Mouse (Mus musculus): ENCODE data around the gene Zfp583.
A peak's percentile ranks its signal among the peaks of the same experiment; 100 is the strongest.
"Not testable (repeated sequence)": the region's sequence is repeated elsewhere in the genome, so short reads cannot be mapped to it uniquely, and the experiment has no call there.

Gene Zfp583

DNA sequence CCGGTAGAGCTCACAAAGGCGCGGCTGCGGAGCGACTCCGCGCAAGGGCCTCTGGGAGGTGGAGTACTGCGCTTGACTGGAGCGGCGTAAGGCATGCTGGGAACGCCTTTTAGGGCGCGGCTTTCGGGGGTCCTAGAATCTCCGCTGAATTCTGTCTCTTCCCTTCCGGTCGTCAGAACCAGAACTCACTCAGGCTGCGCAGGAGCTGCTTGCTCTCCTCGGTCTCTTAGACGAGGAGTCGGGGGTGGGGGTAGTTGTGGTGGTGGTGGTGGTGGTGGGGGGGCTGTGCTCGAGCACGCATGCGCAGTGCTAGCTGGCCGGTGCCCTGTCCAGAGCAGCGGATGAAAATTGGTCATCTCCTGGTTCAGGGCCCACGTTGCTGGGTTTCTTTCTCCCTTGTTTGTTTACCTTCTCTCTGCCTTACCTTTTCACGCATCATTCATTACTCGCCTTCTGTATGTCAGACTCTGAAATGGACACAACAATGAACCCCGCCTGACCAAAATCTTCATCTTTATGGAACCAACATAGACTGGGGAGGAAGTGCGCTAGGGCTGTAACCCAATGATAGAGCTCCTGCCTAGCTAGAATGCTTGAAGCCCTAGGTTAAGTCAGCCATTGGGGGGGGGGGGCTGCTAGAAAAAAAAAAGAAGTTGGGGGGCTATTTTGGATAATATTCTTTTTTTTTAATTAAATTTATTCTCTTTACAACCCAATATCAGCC lies at the start of gene Zfp583:
Gene Zfp583 (minus strand): TSS at position 53 of the 724 bp plus-strand sequence.
- peak; percentile 63 for DNase-seq (ENCODE audit: low read depth)

DNA sequence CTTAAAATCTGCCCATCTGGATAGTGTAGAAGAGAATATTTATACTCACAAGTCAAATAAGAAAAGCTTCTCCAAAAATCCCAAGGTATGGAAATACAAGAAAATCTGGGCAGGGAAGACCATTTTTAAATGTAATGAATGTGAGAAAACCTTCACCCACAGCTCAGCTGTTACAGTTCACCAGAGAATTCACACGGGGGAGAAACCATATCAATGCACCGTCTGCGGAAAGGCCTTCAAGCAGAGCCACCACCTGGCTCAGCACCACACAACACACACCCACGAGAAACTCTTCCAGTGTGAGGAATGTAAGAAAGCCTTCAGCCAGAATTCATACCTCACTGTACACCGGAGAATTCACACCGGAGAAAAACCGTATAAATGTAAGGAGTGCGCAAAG lies 47.4 kb upstream of the Zfp583 start:
- no peak for DNase-seq (ENCODE audit: low read depth)

DNA sequence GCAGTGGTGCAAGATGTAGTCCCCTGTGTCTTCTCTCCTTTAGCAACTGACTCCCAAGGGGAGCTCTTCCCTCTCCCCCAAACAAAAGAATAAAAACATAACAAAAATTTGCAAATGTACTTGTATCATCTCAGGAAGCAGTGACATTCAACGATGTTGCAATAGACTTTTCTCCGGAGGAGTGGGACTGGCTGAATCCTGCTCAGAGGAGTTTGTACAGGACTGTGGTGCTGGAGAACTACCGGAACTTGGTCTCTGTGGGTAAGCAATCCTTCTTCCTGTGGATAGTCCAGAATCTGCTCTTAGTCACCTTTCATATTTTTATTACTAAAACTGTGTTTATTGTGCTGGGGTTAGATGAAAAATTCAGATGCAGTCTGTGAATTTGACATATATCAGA lies 41.9 kb upstream of the Zfp583 start:
- DNase-seq (ENCODE audit: low read depth) = no peak

DNA sequence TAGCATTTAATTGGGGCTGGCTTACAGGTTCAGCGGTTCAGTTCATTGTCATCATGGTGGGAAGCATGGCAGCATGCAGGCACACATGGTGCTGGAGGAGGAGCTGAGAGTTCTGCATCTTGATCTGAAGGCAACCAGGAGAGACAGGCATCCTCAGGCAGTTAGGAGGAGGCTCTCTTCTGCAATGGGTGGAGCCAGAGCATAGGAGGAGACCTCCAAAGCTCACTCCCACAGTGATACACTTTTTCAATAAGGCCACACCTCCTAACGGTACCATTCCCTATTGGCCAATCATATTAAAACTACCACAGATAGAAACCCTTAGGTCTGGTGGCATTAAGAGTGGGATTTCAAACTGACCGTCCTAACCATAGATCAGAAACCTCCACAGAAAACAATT lies 38.4 kb upstream of the Zfp583 start:
- DNase-seq (ENCODE audit: low read depth) = no peak

DNA sequence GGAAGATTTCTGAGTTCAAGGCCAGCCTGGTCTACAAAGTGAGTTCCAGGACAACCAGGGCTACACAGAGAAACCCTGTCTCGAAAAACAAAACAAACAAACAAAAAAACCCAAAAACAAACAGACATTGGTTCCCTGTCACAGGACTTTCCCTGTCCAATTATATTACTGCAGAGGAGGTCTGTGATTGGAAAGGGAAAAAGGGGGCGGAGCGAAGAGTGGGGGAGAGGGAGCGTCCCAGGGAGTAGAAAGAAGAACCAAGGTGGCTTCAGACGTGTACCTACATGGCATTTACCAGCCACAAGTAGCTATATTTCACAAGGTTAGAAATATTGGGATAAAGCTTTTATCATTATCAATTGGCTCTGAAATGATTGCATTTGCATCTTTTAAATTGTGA lies 37.1 kb upstream of the Zfp583 start:
- not testable (repeated sequence) for DNase-seq (ENCODE audit: low read depth)

DNA sequence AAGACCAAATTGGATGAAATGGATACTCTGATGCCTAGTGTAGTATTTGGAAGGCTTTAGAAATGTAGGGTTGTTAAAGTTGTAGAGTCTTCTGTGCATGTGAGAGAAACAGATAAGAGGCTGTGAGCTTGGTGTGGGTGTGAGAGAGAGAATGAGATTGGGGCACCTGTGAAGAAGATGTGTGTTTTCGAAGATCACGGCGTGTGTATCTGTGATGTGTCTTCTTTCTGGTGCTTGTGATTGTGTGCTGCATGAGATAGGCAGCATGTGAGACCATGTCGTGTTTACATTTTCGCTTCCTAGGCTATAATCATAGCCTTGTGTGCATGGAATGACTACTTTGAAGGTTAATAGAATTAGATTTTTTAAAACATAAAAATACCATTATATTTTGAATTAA lies 36.1 kb upstream of the Zfp583 start:
- no peak for DNase-seq (ENCODE audit: low read depth)

DNA sequence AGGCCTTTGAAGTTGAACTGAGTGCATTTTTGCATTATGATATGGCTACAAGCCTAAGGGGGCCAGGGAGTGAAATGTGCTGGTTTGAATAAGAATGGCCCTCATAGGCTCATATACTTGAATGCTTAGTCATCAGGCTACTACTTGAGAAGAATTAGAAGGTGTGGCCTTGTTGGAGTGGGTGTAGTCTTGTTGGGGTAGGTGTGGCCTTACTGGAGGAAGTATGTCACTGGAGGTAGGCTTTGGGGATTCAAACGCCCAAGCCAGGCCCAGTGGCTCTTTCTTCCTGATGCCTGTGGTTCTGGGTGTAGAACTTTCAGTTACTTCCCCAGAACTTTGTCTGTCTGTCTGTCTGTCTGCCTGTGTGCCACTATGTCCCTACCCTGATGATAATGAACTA lies 33.7 kb upstream of the Zfp583 start:
- no peak for DNase-seq (ENCODE audit: low read depth)

DNA sequence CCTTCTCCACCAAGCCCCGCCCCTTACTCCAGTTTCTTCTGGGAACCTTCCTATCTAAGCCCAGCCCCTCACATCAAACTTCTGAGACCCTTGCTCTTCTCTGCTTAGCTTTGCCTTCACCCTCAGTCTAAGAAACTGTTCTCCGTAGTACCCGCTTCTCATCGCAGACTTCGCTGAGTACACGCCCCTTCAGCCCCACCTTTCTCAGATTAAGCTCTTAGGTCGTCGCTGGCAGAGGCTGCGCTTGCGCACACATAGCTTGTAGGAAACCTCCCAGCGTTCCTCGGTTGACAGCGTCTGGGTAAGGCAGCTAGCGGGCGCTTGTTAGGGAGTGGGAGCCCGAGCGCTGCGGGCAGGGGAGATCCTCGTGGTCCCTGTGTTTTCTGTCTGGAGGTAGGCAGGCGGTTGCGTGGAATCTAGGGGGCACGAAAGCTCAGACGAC lies 32.0 kb upstream of the Zfp583 start, which contains the start of gene Zfp78:
Gene Zfp78 (plus strand): TSS at position 234 of the 442 bp plus-strand sequence.
- DNase-seq (ENCODE audit: low read depth) = no peak

DNA sequence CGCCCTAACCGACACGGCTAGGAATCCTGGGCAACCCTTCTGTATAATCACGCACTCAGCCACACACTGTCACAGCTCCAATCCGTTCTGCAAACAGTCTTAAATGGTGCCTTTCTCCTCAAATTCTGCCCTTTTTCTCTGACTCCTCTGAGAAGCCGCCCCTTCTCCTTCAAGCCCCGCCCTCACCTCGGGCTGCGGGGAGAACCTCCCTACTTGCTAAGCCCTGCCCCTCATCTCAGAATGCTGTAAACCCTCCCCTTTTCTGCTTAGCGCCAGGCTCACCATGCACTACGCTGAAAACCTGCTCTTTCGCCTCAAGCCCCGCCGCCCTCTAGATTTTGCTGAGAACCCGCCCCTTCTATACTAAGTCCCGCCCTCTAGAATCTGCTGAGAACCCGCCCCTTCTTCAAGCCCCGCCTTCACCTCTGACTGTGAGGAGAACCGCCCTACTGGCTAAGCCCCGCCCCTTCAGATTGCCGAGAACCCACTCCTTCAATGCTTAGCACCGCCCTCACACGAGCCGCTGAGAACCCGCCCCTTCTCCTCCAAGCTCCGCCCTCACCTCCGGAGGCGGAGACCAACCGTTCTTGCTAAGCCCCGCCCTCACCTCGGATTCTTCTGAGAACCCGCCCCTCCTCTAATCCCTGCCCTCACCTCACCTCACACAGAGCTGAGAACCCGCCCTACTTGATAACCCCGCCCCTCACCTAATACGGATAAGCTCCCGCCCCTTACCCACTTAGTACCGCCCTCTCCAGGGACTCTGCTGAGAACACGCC lies 31.4 kb upstream of the Zfp583 start:
- peak; percentile 99 for DNase-seq (ENCODE audit: low read depth)

DNA sequence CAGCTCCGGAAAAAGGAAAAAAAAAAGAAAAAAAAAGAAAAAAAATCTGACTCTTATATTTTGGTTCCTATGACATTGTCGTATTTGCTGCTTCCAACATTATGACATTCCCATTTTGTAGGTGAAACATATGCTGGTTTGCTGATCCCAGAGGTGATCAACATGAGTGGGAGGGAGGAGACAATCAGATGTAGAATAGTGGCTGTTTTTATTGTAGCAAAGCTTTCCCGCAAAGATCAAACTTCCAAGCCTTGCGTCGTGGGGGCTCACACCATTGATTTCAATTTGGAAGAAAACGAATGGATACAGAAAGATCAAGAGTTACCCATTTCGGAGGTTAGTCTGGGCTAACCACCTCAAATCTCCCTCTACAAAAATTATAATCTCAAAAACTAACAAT lies 30.7 kb upstream of the Zfp583 start:
- no peak for DNase-seq (ENCODE audit: low read depth)

DNA sequence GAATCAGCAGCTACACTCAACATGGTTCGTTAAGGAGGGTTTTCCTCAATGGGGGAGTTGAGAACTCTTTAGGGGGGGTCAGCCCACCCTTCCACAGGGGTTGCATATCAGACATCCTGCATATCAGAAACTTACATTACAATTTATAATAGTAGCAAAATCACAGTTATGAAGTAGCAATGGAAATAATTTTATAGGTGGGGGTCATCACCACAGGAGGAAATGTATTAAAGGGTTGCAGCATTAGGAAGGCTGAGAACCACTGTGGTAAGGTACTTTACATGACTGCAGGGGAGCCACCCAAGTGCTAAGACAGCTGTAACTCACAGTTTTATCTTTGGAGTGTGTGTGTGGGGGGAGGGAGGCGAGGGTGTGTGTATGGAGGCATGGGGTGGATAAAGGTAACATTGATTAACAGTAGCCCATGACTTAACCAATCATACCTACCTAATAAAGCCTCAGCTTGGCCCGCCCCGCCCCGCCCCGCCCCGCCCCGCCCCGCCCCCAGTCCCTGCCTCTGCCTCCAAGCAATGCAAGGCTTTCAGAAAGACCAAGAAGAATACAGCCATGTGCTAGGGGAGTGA lies 29.5 kb upstream of the Zfp583 start:
- DNase-seq (ENCODE audit: low read depth) = no peak

DNA sequence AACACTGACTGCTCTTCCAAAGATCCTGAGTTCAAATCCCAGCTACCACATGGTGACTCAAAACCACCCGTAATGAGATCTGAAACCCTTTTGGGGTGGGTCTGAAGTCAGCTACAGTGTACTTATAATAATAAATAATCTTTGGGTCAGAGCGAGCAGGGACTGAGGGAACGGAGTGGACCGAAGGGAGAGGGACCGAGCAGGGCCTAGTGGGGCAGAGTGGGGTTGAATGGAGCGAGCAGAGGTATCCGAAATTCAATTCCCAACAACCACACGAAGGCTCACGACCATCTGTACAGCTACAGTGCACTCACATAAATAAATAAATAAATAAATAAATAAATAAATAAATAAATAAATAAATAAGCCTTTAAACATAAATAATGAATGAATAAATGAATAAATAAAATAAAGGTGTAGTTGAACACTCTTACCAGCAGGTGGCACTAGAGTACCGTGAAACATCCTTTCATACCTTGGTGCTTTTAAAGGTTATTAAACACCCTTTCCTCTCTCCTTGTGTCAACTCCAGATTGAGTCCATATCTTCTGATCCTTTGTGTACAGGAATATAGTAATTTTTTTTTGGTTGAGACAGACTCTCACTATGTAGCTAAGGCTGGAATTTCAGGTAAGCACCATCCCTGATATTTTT lies 28.0 kb upstream of the Zfp583 start:
- DNase-seq (ENCODE audit: low read depth) = peak; percentile 49

DNA sequence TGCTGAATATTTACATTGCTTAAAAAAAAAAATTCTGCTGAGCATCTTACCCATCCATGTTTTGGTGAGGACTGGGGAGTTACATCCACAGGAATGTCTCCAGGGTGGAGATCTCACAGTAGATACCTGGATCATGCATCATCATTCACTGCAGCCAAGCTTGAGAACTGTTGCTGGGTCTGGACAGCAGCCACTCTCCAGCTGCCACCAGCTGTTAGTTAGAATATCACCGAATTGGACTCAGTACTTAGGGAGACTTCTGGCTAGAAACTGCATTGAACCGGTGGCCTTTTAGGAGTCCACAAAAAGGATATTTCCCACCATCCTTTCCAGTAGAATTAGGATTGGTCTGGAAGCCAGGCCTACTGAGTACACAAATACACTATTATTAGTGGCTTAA lies 27.0 kb upstream of the Zfp583 start:
- no peak for DNase-seq (ENCODE audit: low read depth)

DNA sequence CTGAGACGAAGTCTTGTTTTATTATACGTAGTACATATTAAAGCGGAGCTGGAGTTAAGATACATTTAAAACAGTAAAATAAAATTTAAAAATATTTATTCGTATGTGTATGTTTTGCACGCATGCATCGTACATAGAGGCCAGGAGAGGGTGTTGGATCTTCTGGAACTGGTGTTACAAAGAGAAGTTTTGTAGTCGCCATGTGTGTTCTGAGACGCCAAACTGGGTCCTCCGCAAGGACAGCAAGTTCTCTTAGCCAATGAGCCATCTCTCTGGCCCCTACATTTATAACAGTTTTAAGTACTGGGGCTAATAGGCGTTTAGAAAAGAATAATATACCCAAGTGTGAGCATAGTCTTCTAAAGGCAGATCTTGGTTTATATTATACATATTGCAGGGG lies 13.0 kb upstream of the Zfp583 start:
- no peak for DNase-seq (ENCODE audit: low read depth)

DNA sequence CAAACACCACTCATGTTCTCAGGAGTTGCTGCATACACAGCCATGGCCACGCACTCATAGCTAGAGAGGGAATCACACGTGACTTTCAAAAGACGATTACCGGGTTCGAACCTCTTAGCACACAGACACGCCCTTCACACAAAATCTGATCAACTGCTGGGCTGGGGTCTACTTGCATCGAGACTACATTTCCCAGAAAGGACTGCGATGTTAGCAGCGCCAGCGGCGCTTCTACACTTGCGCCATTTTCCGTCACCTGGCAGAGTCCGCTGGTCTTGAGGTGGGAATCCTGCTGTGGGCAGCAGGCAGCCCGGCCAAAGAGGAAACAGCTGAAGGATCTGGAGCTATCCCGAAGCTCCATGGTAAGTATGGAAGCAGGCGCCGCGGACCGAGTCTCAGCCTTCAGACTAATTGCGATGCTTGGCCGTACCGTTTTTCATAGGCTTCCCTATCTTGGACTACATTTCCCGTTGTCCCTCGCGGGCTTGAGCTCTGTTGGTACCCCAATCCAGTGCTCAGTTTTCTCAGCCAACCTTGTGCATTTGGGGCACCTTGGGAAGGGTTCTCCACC lies 12.5 kb upstream of the Zfp583 start, which contains the start of gene Gm3854:
Gene Gm3854 (plus strand): TSS at position 259 of the 571 bp plus-strand sequence.
- DNase-seq (ENCODE audit: low read depth) = peak; percentile 32

DNA sequence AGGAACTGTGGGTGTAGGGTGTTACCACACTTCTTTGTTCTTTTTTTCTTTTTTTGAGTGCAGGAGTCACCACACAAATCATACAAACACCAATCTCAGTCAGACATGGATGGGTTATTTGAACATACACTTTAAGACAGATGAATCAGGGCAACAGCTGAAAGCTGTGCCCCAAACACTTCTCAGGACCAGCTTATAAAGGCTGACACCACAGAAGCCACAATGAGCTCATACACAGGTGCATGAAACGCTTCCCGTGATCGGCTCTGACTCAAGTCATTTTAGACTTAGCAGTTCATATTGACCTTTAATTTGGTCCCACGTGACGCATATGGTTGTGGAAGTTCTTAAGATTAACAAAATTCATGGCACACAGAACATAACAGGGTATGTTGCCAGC lies 8.8 kb upstream of the Zfp583 start:
- no peak for DNase-seq (ENCODE audit: low read depth)

DNA sequence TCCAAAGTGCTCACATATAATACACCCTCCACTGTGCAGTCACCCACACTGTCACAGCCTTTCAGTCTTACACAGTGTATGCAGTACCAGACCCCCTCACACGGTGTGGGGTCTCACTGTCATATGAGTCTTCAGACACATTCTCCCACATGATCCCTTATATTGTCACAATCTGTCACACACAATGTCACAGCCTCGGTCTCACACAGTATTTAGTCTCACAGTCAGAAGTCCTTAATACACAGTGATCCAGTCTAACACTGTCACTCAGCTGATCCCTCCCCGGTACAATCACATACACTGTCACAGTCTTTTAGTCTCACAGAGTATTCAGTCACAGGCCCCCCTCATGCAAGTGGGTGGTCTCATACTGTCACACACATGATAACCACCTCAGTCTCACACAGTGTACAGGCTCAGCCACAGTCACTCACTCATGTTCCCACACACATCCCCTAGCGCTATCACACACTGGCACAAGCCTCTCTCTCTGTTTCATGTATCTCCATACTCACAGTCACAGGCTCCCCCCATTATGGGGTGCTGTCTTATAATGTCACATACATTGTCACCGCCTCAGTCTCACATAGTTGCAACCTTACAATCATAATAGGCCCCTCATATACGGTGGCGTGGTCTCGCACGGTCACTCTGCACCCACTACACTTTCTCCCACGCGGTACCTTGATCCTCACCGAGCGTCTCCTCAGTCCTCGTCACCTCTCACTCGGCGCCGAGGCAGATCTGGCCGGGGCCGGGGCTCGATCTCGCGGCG lies 440 bp downstream of the Zfp583 start:
- DNase-seq (ENCODE audit: low read depth) = no peak

DNA sequence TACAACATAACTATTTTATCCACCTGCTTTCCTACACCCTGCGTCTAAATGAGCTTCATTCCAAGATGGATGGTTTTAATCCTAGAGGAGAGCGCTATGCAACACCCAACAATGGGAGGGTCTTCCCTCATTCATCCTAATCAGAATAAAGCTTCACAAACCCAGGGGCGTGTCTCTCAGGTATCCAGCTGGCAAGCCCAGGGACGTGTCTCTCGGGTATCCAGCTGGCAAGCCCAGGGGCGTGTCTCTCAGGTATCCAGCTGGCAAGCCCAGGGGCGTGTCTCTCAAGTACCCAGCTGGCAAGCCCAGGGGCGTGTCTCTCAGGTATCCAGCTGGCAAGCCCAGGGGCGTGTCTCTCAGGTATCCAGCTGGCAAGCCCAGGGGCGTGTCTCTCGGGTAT lies 30.3 kb downstream of the Zfp583 start:
- DNase-seq (ENCODE audit: low read depth) = not testable (repeated sequence)

DNA sequence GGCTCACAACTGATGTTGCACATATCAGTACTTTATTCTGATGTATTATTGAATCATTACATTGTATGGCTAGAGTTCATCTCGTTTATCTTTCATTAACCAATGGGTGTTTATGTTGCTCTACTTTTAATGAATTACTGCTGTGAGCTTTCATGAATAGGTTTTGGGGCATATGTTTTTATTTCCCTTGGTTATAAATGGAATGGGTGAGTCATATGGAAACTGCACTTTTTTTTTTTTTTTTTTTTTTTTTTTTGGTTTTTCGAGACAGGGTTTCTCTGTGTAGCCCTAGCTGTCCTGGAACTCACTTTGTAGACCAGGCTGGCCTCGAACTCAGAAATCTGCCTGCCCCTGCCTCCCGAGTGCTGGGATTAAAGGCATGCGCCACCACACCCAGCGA lies 40.0 kb downstream of the Zfp583 start:
- not testable (repeated sequence) for DNase-seq (ENCODE audit: low read depth)

DNA sequence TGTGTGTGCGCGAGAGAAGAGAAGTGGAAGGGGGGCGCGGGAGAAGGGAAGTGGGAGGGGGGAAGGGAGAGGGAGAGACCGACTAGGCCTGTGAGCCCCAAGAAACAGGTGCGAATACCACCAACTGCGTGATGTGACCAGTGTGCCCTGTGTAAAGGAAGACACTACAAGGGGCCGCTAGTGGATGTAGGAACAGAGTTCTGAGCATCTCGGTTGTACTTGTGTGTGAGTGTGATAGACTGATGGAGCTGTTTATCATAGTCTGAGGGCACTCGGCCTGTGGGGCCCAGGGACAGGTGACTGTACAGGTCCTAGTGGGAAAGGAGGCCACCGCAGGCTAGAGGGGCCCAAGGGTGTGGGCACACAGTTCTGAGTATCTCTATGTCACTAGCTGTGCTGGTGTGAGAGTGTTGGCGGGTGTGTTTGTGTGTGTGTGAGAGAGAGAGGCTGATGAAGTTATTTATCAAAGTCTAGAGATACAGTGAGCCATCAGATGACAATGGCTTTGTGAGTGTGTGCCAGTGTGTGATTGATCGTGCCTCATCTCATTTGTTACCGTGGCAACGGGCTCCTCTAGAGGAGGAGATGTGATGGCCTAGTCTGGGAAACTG lies 44.1 kb downstream of the Zfp583 start:
- no peak for DNase-seq (ENCODE audit: low read depth)
